Mouse (Mus musculus): ENCODE data around the gene Tomm20.
"Not testable (repeated sequence)": the region's sequence is repeated elsewhere in the genome, so short reads cannot be mapped to it uniquely, and the experiment has no call there.

The Tomm20 gene

DNA sequence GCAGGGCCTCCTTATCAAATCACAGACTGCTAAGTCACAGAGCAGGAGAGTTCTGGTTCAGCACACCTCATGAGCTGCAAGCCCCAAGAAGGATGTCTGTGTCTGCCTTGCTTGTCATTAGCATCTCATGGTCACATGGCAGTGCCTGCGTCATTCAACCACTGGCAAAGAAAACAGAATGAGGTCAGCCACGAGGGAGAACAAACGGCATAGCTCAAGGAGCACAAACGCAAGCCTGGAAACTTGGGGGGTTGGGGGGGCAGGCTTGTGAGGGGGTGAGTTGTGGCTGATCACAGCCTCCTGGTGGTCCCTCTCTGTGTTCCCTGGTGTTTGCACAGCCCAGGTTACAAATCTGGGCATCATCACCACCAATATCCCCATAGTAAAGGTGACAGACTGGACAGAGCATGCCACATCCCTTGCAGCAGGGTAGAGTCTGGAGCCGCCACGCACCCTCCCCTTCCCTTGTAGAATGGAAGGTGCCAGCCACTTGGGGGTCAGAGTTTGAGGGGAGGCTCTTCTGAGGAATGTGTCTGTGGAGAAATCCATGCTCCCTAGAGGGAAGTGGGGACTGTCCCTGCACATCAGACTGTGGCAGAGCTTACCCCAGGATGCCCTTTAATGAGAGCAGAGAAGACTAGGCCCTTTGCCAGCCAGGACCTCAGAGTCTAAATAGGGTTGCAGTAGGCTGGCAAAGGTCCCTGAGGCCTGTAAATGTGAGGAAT, 61.3 kb downstream of the Tomm20 start:
- peak; percentile 33 to 67 for DNase-seq (ENCODE audit: low spot score in 2 of 2)

GRCm38 (mm10) chr8:126883752-126884151, 61.9 kb downstream of the Tomm20 start:
- no peak for DNase-seq (ENCODE audit: low spot score in 2 of 2)

GRCm38 (mm10) chr8:126882586-126882985, 63.1 kb downstream of the Tomm20 start:
- DNase-seq (ENCODE audit: low spot score in 2 of 2) = not testable (repeated sequence)

- no peak for DNase-seq (ENCODE audit: low spot score in 2 of 2)
These were observed 64.0 kb downstream of the Tomm20 start for GRCm38 (mm10) chr8:126881641-126882140.

Data from left cerebral cortex, adult 9 months (tissue).